Mouse (Mus musculus) heart, adult 18-20 months (tissue): ENCODE results near the gene Jsrp1. TPM values are rescaled to one million over a fixed set of nuclear protein-coding genes. Genes with fewer than 3 reads are reported as not detected.

ENCODE experiments used
- DNase-seq, 2 experiments: peaks; one replicate each; pipeline ENCODE4 v3.0.0; 2021 to 2022; ENCODE audit warnings: mixed read lengths in 1 of 2
- long read RNA-seq, 2 experiments: library from polyadenylated mRNA; stranded (forward); transcript quantifications; one replicate each; pipeline ENCODE4 v2.0.0; 2021
- total RNA-seq, 2 experiments: library from RNA; stranded (reverse); gene quantifications; 2 replicates each; pipeline ENCODE4 v1.2.3; 2021

Gene Jsrp1
- total RNA-seq, result under 1 TPM; 0.41 to 0.69 TPM
- long read RNA-seq, experiment 1, result 0 reads
- long read RNA-seq, experiment 2, result 0 reads

DNA sequence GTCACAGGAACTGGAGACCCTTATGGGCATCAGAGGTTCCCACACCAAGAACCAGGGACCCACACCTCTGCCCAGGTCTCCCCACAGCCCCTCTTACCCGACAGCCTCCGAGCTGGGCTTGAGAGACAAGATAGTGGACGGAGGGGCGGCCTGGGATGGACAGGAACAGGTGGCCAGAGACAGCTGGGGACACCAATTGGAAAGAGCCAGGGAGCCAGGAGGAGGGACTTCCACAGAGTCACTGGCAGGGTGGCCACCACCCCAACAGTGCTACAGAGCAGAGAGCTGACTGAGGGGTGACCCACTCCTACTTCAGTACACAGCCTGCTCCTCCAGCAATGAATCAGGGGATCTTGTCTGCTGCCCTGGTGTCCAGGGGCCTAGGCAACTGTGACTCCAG is at the start of gene Jsrp1:
Jsrp1 (minus strand) TSS at position 133 of the 400 bp plus-strand sequence.
- DNase-seq, result no peak

DNA sequence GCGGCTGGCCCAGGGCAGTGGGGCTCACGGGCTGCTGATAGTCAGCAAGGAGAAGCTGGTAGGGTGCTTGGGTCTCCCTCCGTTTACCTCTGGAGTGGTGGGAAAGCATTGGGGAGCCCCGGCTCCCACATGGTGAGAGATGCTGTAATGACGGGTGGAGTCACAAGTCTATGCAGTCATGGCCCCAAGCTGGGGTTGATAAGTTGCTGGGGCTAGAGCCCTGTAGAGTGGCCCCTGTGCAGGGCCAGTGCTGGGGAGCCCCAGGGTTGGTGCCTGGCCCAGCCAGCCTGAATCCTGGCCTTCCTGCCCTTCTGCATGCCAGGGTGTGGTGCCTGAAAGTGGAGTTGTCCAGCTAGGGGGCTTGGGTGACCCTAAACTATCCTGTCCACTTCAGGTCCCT is 49.0 kb upstream of the Jsrp1 start:
- DNase-seq, result no peak

DNA sequence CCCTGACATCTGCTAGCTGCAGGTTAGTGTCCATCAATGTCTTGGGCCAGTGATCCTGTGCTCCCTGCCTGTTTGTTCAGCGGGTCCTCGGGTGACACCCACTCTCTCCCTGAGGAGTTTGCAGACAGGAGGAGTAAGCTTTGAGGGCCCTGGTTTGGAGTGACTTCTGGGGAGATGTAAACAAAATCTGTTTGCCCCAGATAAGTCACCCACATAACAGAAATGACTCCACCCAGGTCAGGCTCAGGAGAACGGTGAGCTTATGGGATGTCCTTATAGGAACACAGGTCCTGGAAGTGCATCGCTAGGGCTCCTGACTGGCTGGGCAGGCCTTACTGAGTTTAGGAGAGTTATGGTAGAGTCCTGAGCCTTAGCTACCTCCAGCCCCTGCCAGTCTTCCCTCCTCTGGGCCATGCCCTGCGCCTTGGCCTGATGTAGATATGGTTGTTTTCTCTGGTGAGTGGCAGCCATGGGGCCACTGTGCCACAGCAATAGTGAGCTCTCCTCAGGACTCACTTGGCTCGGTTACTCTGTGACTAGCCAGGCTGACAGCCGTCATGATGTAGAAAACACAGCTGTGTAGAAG is 45.1 kb upstream of the Jsrp1 start:
- no peak for DNase-seq

DNA sequence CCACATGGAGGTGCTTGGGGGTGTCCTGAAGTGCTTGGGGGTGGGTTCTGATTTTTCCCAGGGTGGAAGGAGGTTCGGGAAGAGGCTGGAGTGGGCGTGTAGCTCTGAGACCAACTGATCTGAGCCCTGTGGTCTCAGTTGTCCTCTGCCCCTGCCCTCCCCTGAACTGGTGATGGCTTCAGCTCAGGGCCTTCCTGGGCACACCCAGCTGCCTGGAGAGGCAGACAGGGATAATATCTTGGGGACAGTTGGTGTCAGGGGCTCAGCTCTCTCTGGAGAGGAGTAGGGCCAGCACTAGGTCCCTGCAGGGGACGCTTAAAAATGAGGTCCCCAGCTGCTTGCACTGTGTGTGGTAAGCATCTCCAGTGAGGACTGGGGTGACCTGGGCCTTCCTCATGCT is 44.5 kb upstream of the Jsrp1 start:
- no peak for DNase-seq

DNA sequence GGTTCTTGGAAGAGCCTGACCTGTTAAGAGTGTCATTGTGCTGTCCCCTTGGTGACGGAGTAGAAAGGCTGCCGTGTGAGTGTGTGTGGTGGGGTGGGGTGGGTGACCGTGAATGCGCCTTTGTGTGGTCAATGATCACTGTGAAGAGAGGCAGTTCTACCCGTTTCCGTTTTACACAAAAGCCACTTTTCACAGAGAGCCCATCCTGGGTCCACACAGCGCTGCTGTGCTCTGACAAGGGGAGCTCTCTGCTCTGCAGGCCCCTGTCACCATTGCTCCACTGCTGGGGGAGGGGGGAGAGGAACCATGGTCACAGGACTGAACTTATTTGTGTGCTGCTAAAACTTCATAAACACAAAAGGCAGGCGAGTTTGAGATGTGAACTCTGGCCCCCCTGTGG is 44.1 kb upstream of the Jsrp1 start:
- no peak for DNase-seq

DNA sequence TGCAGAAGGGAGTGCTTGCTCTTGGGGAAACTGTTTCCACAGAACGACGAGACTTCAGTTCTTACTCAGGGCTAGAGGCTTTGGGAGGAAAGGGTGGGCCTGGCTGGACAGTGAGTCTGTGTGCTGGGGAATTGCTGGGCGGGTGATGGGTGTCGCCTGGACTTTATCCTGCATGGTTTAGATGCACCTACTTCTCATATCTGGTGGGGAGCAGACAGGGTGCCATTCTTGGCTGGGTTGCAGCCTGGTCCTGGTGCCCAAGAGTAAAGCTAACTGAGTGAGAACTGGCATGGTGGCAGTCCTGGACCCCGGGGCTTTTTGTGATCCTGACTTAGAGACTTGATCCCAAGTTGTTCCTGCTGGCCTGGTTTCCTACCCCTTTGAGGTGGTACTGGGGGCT is 43.6 kb upstream of the Jsrp1 start:
- DNase-seq, result no peak

DNA sequence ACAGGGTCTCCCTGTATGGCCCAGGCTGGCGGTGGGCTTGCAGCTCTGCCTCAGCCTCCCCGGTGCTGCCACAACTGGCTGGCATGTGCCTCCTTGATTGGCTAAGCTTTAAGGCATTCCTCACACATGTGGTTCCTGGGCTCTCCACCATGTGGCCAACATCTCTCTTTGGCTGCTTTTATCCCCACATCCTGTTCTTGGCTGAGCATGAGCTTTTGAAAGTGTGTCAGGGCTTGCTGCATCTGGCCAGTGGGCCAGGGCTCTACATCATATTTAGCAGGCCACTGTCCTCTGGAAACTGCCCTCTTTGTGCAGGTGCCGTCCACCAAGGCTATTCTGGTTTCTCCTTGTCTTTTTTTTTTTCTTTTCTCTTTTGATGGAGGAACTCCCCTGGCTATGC is 43.0 kb upstream of the Jsrp1 start:
- peak; percentile 22 to 55 for DNase-seq

DNA sequence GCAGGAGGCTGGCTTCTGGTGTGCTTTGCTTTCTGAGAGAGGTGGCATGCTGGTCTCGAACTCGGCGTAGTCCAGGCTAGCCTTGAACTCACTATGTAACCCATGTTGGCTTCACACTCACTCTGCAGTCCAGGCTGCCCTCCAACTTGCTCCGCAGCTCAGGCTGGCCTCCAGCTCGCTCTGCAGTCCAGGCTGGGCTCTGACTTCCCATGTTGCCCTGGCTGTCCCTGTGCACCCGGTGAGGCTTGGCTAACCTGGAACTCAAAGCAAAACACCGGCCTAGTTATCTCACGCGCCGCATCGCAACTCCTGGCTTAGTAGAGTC is 42.4 kb upstream of the Jsrp1 start:
- DNase-seq, result peak in 1 of 2 experiments; percentile 22

DNA sequence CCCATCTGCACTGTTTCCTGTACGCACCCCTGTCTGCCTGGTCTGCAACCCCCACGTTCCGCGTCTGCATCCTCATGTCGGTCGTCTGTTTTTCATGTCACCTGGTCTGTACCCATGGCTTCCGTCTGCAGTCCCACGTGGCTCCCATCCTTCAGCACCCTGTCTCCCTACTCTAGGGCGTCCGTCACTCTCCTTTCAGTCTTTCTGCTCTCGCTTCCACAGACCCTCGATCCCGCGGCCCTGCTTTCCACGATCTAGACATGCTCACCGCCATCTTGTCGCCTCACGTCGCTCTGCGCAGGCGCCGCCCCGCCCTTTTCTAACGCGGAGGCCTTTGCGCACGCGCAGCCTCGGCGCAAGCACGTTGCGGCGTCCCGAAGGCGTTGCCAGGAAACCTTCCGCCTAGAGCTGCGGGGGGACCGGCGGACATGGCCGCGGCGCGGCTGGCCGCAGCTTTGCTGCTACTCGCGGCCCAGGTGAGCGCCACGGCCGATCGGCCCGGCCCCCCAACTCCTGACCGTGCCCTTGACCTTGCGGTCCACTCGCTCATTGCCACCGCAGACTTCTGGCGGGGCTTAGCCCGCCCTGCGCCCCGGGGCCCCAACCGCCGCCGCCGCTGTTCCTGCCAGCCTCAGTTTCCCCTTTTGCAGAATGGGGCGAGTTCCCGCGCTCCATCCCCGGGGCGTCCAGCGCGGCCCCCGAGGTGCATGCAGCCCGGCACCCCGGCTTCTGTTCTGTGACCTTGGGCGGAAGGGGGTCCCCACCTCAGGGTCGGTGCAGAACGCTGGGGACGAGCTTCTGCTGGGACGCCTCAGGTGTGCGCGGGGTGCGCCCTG is 41.8 kb upstream of the Jsrp1 start, which contains the start of the genes Lsm7 and Sppl2b:
Lsm7 (minus strand) TSS at position 297 of the 836 bp plus-strand sequence.
Sppl2b (plus strand) TSS at position 363 of the 836 bp plus-strand sequence.
- peak; percentile 97 to 98 for DNase-seq

DNA sequence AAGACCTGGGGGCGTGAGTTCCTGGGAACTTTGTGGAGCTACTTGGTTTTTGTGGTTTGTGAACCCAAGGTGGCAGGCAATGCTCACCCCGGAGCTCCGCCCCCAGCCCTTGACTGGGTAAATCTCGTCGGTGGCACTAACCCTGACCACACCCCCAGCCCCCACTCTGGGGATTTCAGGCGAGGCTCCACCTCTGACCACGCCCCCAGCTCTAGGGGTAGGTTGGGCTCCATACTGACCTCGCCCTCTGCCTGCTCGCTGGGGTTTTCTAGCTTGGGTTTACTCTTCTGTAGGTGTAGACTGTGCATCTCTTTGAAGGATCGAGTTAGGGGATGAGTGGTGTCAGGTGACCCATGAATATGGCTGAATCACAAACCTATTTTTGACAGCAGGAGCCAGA is 35.3 kb upstream of the Jsrp1 start:
- DNase-seq, result peak; percentile 45

DNA sequence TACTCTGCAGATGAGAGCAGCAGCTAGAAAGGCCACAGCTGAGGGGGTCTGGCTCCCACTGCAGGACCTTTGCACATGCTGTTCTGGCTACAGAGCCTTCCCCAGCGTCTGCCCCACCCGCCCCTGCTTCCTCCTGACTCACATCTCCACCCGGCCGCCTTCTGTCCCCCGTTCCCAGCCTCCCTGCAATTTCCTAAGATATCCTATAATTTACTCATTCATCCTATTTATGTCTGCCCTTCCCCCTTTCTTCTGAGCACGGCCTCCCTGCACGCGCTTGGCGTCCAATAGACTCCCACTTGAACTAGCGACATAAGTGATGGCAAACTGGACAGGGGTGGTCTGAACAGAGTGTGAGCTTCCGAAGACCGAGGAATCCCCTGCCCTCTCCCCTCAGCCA is 32.4 kb upstream of the Jsrp1 start:
- no peak for DNase-seq

DNA sequence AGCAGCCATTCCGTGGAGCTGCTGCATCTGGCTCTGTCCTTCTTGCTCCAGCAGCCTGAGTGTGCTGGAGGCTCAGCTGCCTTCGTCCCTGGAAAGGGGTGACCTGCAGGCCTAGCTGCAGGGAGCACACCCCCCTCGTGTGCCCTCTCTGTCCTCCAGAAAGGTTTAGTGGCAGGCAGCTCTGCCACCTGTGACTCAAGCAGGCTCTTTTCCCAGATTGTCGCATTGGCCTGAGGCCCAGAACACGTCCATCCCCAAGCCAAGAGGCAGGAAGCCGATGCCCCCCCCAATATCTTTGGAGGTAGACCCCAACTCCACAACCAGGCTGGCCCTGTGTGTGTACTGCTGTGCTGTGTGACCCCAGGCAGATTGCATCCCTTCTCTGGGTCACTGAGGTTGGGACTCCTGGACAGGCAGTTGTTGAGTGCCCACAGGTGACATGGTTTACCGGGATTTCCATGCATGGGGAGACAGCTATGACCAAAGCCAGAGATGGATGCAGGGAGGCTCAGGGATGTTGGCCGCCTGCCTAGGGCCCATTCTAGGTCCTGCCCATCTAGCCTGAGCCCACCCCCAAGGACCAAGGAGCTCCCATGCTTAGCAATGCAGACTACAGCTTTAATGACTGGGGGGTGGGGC is 31.9 kb upstream of the Jsrp1 start:
- DNase-seq, result peak; percentile 47 to 52

DNA sequence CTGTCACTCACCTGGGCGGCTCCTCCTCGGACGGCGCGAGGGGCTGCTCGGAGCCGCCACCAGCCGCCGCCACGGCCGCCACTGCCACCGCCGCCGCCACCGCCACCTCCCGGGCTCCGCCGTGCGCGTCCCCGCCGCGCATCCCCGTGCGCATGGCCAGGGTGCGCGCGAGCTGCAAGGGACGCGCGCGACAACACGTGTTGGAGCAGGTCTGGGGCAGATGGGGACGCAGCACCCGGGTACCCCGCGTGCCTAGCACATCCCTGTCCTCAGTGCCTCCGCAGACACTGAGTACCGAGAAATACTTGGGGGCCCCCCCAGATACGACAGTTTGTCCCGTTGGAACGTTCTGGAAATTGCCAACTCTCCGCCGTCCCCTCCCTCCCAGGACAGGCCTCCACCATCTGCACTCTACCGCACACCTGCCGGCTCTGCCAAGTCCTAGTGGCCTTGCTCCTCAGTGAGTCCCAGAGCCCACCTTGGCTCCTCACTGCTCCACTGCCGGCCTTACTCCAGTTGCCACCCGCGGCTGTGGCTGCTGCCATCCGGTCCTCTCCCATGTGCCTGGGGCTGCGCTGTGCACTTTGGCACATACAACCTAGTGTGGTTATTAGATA is 30.7 kb upstream of the Jsrp1 start, which contains the start of gene Lingo3:
Lingo3 (minus strand) TSS at position 109 of the 617 bp plus-strand sequence.
- DNase-seq, result no peak

DNA sequence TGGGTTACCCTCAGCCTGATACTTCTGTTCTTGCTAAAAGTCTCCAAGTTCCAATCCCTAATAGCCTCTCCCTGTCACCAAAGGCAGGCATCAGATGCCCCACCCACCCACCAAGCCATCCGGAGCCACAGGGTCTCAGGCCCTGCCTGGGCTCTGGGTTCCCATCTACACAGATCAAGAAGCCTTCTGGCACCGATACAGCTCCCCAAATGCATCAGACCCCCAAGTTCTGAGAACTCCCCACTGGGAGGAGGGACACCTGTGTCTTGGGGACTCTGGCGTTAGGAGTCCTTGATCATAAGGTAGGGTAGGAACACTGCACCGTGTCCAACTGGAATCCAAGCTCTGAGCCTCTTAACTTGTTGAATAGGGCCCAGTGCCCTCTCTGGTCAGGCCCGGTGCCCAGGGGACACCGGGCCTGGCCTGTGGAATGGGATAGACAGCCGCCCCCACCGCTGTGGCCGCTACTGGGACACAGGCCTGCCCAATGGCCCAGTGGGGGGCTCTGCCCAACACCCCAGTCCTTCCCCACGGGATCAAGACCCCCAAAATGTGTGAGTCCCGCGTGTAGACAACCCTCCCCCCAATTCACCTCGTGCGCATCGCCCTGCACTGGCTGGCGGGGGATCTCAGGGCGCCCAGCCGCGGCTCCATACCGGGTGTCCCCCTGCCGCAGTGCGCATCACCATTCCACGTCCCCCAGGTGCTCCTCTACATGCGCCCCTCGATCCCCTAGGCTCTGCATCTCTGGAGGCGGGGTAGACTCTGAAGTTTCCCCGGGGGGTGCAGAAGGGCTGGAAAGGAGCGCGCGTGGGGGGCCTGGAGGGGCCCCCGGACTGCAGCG is 30.0 kb upstream of the Jsrp1 start:
- no peak for DNase-seq

DNA sequence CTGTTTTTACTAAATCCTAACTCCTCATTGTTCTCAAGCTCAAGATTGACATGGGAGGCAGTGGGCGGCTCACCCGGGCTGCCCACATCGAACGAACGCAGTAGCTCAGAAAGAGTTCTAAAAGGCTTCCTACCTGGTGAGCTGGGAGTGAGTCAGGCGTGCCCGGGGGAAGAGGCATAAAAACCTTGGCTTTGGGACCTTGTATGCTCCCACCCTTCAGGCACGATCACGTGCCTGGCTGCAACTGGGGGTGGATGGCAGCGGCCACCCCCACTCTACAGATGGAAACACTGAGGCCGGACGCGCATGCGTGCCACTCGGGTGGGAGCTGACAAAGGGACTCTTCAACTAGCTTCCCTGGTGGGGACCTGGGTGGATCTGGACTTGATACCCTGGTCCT is 29.0 kb upstream of the Jsrp1 start:
- DNase-seq, result no peak

DNA sequence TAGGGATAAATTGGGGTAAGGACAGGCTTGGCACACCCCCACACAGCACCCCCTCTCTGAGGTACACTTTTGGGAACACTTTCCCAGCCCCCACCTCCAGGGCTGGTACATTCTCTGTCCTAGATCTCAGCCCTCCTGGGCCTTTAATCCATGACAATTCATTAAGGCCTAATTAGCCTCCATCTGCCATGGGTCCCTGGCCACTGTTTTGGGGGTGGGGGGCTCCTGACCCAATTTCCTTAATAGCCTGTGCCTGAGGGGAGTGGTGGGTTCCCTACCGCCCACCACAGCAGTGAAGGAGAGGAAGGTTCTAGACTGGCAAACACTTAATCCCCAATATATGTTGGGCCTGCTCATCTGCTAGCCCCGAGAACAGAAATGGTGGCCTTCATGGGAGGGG is 28.4 kb upstream of the Jsrp1 start:
- no peak for DNase-seq

DNA sequence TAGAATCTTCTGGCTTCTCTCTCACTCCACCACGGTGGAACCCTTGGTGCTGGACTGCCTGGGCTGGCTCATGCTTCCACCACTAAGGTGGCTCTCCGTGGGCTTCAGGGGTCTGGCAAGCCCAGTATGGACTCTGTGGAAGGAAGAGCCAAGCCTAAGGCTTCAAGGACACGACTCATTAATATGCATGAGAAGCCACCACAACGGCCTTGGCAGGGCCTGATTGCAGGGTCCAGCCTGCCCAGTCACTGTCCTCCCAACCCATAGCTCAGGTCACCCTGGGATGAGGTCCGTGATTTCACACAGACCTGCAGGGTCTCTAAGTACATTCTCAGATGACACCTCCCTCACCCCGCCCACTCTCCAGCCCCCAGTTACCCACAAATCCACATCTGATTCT is 26.6 kb upstream of the Jsrp1 start:
- DNase-seq, result no peak

DNA sequence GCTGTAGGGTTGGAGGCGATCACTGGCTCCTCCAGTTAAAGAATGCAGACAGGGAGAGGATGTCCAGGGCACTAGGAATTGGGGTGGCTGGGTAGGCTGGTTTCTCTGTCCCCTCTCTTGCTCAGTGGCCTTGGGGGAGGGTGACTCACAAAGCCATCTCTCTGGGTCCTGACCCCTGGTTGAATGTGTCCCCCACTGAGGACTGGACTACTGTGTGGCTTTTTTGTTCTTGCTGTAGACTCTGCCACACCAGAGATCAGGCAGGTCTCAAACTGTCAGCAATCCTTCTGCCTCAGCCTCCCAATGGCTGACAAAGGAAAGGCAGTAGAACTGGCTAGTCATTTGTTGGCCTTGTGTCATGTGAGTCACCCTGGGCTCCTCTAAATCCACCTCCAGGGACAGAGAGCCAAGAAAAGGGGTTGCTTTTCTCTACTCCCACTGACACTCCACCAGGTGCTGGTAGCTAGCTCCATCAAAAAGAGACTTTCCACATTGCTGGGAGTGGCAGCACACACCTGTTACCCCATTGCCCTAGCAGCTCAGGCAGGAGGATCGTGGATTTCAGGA is 25.1 kb upstream of the Jsrp1 start:
- DNase-seq, result no peak

DNA sequence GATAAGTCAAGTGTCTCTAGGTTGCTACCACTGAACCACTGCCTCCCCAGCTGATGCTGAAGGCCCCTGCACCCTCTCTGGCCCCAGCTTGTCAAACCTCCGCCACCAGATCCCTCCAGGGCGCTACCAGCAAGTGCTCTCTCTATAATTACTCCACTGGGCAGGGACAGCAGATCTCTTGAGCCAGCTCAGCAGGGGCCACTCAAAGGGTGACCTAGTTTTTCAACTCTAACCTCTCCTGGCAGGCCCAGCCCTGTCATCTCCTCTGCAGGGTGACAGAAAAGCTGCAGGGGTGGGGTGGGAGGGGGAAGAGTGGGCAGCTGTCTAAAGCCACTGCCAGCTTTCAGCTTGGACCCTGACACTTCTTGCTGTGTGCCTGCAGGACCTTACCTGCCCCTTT is 24.5 kb upstream of the Jsrp1 start:
- peak; percentile 54 to 81 for DNase-seq

DNA sequence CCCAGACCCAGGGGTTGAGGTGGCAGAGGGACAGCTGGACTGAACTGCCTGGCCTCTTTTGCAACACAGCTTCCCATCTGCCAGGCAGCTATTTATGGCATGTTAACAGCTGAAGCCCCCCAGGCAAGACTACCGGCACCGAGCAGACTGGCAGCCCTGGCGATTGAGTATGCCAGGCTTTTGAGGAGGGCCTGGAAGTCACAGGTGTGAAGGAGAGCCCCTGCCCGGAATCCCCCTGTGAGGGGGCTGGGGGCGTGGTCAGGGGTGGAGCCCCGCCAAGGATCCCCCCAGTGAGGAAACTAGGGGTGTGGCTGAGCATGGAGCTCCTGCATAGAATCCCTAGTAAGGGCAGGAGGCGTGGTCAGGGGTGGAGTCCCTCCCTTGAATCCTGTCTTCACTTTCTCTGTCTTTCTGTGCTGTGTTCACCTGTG is 23.7 kb upstream of the Jsrp1 start:
- no peak for DNase-seq

DNA sequence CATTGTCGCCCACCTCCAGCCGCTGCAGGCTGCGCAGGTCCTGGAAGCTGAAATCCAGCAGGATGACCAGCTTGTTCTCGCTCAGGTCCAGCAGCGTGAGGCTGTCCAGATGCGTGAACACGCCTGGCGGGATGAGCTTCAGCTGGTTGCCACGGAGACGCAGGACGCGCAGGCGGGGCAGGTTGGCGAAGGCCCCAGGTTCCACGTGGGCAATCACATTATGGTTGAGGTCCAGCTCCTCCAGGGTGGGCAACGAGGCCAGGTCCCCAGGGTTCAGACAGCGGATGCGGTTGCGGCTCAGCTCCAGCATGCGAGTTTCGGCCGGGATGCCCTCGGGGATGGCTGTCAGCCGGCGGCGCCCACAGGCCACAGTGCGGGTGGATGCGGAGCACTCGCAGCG is 22.3 kb upstream of the Jsrp1 start:
- no peak for DNase-seq
